Mouse (Mus musculus): Measurements from ENCODE around the gene Cox5a. TPM values are rescaled to one million over a fixed set of nuclear protein-coding genes. Genes with fewer than 3 reads are reported as not detected.

The Cox5a gene
- total RNA-seq, 1 experiment = 390 TPM

DNA sequence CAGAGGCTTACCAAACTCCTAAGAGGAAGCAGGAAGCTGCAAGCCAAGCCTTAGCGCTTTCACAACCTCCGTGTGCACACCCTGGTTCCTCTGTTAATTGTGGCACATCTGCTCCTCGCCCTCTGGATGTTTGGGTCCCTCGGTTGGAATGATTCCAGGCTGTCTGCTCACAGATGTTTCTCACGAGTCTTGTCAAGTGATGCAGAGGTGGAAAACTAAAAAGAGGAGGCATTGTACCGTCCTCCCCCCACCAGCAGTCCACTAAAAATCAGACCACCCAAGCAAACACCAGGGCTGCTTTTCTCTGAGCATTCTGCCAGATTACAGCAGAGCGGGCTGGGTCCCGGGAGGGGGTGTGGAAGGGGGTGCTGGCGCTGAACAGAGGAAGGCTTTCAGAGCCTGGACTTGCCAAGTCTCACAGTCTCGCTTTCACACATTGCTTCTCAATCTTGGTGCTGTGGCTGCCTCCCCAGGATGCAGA is 44.7 kb downstream of the Cox5a start:
- DNase-seq (ENCODE audit: low read depth, low spot score) = no peak
- Histone ChIP-seq H3K4me3 (ENCODE audit: insufficient read depth in 1 of 2, low read depth in 1 of 2, low read length in 2 of 2, poor library complexity in 1 of 2, severe bottlenecking in 1 of 2) (no peak overlapping the region), H3K9me3 (ENCODE audit: control insufficient read depth, insufficient read depth, low read depth, low read length) (no peaks in the 10 kb centered on the region), H3K36me3 (ENCODE audit: control insufficient read depth, insufficient read depth, low read length, poor library complexity, severe bottlenecking) (peaks cover 10% of the 10 kb centered on the region; the same call in 1 of the 2 replicates), H3K27ac (ENCODE audit: insufficient read depth, low read depth, low read length, poor library complexity, severe bottlenecking) (no peak overlapping the region), H3K9ac (ENCODE audit: insufficient read depth, low read depth, low read length, poor library complexity, severe bottlenecking) (no peak overlapping the region; the same call in 1 of the 2 replicates), H3K4me1 (ENCODE audit: control insufficient read depth in 2 of 2, insufficient read depth in 2 of 2, low read length in 2 of 2, poor library complexity in 1 of 2) (peaks cover 2 to 18% of the 10 kb centered on the region in 2 experiments; a peak in 1 of 4 replicates)
- in situ Hi-C loops (cut with MboI; ENCODE audit: low sequenced_read_pairs in 2 of 2, unreplicated experiment in 2 of 2) = no loop called here
- TF ChIP-seq ZC3H11A (IDR thresholded peaks at IDR 0.05; ENCODE audit: borderline replicate concordance, low read depth, low read length) (no peak), CHD2 (IDR thresholded peaks at IDR 0.05; ENCODE audit: low read depth, low read length) (no peak)

DNA sequence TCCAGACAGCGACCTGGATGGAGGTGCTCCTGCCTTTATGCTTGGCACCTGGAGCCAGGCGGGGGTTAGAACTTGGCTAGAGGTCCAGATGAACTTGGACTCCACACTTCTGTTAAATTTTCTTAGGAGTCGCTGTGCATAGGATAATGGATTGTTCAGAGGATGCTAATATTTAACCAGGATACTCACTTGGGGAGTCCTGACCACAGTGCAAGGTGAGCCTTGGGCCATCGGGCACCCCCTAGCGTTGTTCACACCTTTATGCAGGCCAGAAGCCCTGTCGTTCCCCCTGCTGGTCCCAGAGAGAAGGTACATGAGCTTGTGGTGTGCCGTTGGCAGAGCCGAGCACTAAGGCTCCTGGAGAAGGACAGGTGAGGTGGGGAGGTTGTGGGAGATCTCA is 45.8 kb downstream of the Cox5a start:
- H3K4me1 ChIP-seq (ENCODE audit: control insufficient read depth in 2 of 2, insufficient read depth in 2 of 2, low read length in 2 of 2, poor library complexity in 1 of 2) = peaks cover 2 to 15% of the 10 kb centered on the region in 2 experiments; a peak in 1 of 4 replicates
- no peak for DNase-seq (ENCODE audit: low read depth, low spot score)
- in situ Hi-C loops (cut with MboI; ENCODE audit: low sequenced_read_pairs in 2 of 2, unreplicated experiment in 2 of 2) = no loop called here
- no peaks in the 10 kb centered on the region for H3K9me3 ChIP-seq (ENCODE audit: control insufficient read depth, insufficient read depth, low read depth, low read length)
- TF ChIP-seq MAFK (IDR thresholded peaks at IDR 0.05; ENCODE audit: insufficient read depth, low read depth, low read length) (no peak), HCFC1 (IDR thresholded peaks at IDR 0.05; ENCODE audit: borderline replicate concordance, insufficient read depth, low read length) (no peak), ZC3H11A (IDR thresholded peaks at IDR 0.05; ENCODE audit: borderline replicate concordance, low read depth, low read length) (no peak), ZNF384 (IDR thresholded peaks at IDR 0.05; ENCODE audit: low read depth, low read length) (no peak), CHD2 (IDR thresholded peaks at IDR 0.05; ENCODE audit: low read depth, low read length) (no peak)
- H3K9ac ChIP-seq (ENCODE audit: insufficient read depth, low read depth, low read length, poor library complexity, severe bottlenecking) = no peak overlapping the region
- H3K4me3 ChIP-seq (ENCODE audit: insufficient read depth in 1 of 2, low read depth in 1 of 2, low read length in 2 of 2, poor library complexity in 1 of 2, severe bottlenecking in 1 of 2) = no peak overlapping the region
- H3K36me3 ChIP-seq (ENCODE audit: control insufficient read depth, insufficient read depth, low read length, poor library complexity, severe bottlenecking) = peaks cover 10% of the 10 kb centered on the region; the same call in 1 of the 2 replicates
- no peak overlapping the region for H3K27ac ChIP-seq (ENCODE audit: insufficient read depth, low read depth, low read length, poor library complexity, severe bottlenecking)

DNA sequence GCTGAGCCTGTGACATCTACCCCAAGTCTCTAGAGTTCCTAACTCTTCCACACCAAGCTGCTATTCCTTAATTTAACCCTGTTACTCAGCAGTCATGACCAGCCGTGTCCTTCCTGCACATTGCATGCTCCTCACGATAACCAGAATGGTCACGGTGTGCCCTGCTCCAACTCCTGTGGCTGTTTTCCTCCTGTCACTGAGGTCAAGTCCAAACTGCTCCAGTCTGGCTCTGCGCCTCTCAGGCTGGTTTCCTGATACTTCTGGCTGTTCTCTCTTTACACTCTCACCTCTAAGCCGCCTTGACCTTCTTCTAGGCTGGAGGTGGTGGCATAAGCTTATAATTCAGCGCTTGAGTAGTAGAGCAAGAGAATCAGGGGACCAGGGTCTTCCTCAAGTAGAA is 47.4 kb downstream of the Cox5a start:
- in situ Hi-C loops (cut with MboI; ENCODE audit: low sequenced_read_pairs in 2 of 2, unreplicated experiment in 2 of 2) = no loop called here
- no peak overlapping the region for H3K4me3 ChIP-seq (ENCODE audit: insufficient read depth in 1 of 2, low read depth in 1 of 2, low read length in 2 of 2, poor library complexity in 1 of 2, severe bottlenecking in 1 of 2)
- H3K9ac ChIP-seq (ENCODE audit: insufficient read depth, low read depth, low read length, poor library complexity, severe bottlenecking) = no peak overlapping the region; the same call in 1 of the 2 replicates
- H3K9me3 ChIP-seq (ENCODE audit: control insufficient read depth, insufficient read depth, low read depth, low read length) = no peaks in the 10 kb centered on the region
- no peak for TF ChIP-seq ZNF384 (IDR thresholded peaks at IDR 0.05; ENCODE audit: low read depth, low read length)
- no peak for TF ChIP-seq HCFC1 (IDR thresholded peaks at IDR 0.05; ENCODE audit: borderline replicate concordance, insufficient read depth, low read length)
- no peak for TF ChIP-seq ZC3H11A (IDR thresholded peaks at IDR 0.05; ENCODE audit: borderline replicate concordance, low read depth, low read length)
- no peak for TF ChIP-seq CHD2 (IDR thresholded peaks at IDR 0.05; ENCODE audit: low read depth, low read length)
- TF ChIP-seq MAFK (IDR thresholded peaks at IDR 0.05; ENCODE audit: insufficient read depth, low read depth, low read length) = no peak
- peaks cover 14% of the 10 kb centered on the region; the same call in 1 of the 2 replicates for H3K36me3 ChIP-seq (ENCODE audit: control insufficient read depth, insufficient read depth, low read length, poor library complexity, severe bottlenecking)
- DNase-seq (ENCODE audit: low read depth, low spot score) = no peak
- H3K27ac ChIP-seq (ENCODE audit: insufficient read depth, low read depth, low read length, poor library complexity, severe bottlenecking) = no peak overlapping the region
- peaks cover 2 to 15% of the 10 kb centered on the region in 2 experiments; a peak in 1 of 4 replicates for H3K4me1 ChIP-seq (ENCODE audit: control insufficient read depth in 2 of 2, insufficient read depth in 2 of 2, low read length in 2 of 2, poor library complexity in 1 of 2)

DNA sequence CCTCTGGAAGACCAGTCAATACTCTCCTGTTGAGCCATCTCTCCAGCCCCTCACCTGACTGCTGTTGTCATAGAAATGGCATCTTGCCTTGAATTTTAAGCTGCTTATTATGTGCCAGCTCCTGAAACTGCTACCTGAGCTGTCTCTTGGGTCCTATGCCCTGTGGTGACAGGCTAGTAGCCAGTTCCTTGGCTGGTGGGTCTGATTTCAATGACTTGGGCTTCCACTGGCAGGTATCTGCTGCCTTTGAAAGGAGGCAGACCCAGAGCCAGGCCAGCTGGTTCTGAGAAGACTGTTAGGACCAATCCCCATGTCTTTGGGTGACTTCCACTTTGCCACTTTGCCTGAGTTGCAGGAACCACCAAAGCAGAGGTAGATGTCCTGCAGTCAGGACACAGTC is 53.3 kb downstream of the Cox5a start:
- no peaks in the 10 kb centered on the region for H3K4me1 ChIP-seq (ENCODE audit: control insufficient read depth in 2 of 2, insufficient read depth in 2 of 2, low read length in 2 of 2, poor library complexity in 1 of 2)
- in situ Hi-C loops (cut with MboI; ENCODE audit: low sequenced_read_pairs in 2 of 2, unreplicated experiment in 2 of 2) = no loop called here

DNA sequence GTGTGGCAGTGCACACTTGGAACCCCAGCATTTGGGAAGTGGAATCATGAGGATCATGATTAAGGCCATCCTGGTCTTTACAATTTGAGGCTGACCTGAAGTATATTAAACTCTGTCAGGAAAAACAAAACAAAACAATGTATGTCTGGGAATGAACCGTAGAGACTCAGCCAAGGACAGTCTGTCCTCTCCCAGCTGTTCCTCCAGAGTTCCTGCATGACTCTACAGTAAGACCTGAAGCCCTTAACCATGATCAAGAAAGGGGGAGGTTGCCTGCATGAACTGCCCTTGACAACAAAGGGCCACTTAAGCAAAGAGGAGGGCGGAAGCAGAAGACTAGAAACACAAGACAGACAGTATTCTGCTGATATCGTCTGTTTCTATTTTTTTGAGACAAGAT is 54.5 kb downstream of the Cox5a start:
- H3K9me3 ChIP-seq (ENCODE audit: control insufficient read depth, insufficient read depth, low read depth, low read length) = no peaks in the 10 kb centered on the region
- no peaks in the 10 kb centered on the region for H3K4me1 ChIP-seq (ENCODE audit: control insufficient read depth in 2 of 2, insufficient read depth in 2 of 2, low read length in 2 of 2, poor library complexity in 1 of 2)
- in situ Hi-C loops (cut with MboI; ENCODE audit: low sequenced_read_pairs in 2 of 2, unreplicated experiment in 2 of 2) = no loop called here
- no peak overlapping the region for H3K4me3 ChIP-seq (ENCODE audit: insufficient read depth in 1 of 2, low read depth in 1 of 2, low read length in 2 of 2, poor library complexity in 1 of 2, severe bottlenecking in 1 of 2)
- peaks cover 8% of the 10 kb centered on the region; the same call in 1 of the 2 replicates for H3K36me3 ChIP-seq (ENCODE audit: control insufficient read depth, insufficient read depth, low read length, poor library complexity, severe bottlenecking)
- no peak overlapping the region for H3K27ac ChIP-seq (ENCODE audit: insufficient read depth, low read depth, low read length, poor library complexity, severe bottlenecking)
- no peak overlapping the region for H3K9ac ChIP-seq (ENCODE audit: insufficient read depth, low read depth, low read length, poor library complexity, severe bottlenecking)
- TF ChIP-seq ZNF384 (IDR thresholded peaks at IDR 0.05; ENCODE audit: low read depth, low read length) (no peak), MAFK (IDR thresholded peaks at IDR 0.05; ENCODE audit: insufficient read depth, low read depth, low read length) (no peak), CHD2 (IDR thresholded peaks at IDR 0.05; ENCODE audit: low read depth, low read length) (no peak), HCFC1 (IDR thresholded peaks at IDR 0.05; ENCODE audit: borderline replicate concordance, insufficient read depth, low read length) (no peak)
- DNase-seq (ENCODE audit: low read depth, low spot score) = no peak

More for the DNA sequence above, 53.3 kb downstream of the Cox5a start:
- H3K27ac ChIP-seq (ENCODE audit: insufficient read depth, low read depth, low read length, poor library complexity, severe bottlenecking) = no peak overlapping the region
- no peak overlapping the region for H3K4me3 ChIP-seq (ENCODE audit: insufficient read depth in 1 of 2, low read depth in 1 of 2, low read length in 2 of 2, poor library complexity in 1 of 2, severe bottlenecking in 1 of 2)
- no peaks in the 10 kb centered on the region for H3K9me3 ChIP-seq (ENCODE audit: control insufficient read depth, insufficient read depth, low read depth, low read length)
- peaks cover 11% of the 10 kb centered on the region; the same call in 1 of the 2 replicates for H3K36me3 ChIP-seq (ENCODE audit: control insufficient read depth, insufficient read depth, low read length, poor library complexity, severe bottlenecking)
- no peak overlapping the region for H3K9ac ChIP-seq (ENCODE audit: insufficient read depth, low read depth, low read length, poor library complexity, severe bottlenecking)
- TF ChIP-seq ZC3H11A (IDR thresholded peaks at IDR 0.05; ENCODE audit: borderline replicate concordance, low read depth, low read length) = no peak
- TF ChIP-seq CHD2 (IDR thresholded peaks at IDR 0.05; ENCODE audit: low read depth, low read length) = no peak
- no peak for TF ChIP-seq ZNF384 (IDR thresholded peaks at IDR 0.05; ENCODE audit: low read depth, low read length)
- no peak for TF ChIP-seq MAFK (IDR thresholded peaks at IDR 0.05; ENCODE audit: insufficient read depth, low read depth, low read length)
- TF ChIP-seq HCFC1 (IDR thresholded peaks at IDR 0.05; ENCODE audit: borderline replicate concordance, insufficient read depth, low read length) = no peak
- no peak for DNase-seq (ENCODE audit: low read depth, low spot score)

Measured in ES-E14 (cell line).